32 mouse cellular contexts compared by ENCODE assay signal in genomic region chr4:56120357-56120756, GRCm38 (mm10).
"Had no signal": no experiment of that assay in that cellular context is flagged by ENCODE, and none has a peak within 500 bp of the region (broad histone marks: within the 10 kb centered on the region; RNA-seq: fewer than 3 reads in every experiment).

No protein-coding gene starts in this region.

- DNase-seq: left cerebral cortex, postnatal 4 days; liver; liver, embryonic 13.5 days; liver, postnatal 0 days; lung, adult 18-20 months; lung, adult 2 months; lung, embryonic 14.5 days; lung, postnatal 10 days; lung, postnatal 14 days; lung, postnatal 36 days; lung, postnatal 4 days; midbrain, embryonic 14.5 days had no signal

- H3K4me1 ChIP-seq: limb, embryonic 10.5 days; limb, embryonic 12.5 days; liver, embryonic 12.5 days; liver, embryonic 13.5 days; liver, embryonic 15.5 days; lung, embryonic 15.5 days; midbrain, embryonic 10.5 days; midbrain, embryonic 12.5 days; midbrain, embryonic 13.5 days; midbrain, embryonic 15.5 days; neural tube, embryonic 12.5 days had no signal

- H3K4me2 ChIP-seq: limb, embryonic 12.5 days; limb, embryonic 13.5 days; limb, embryonic 15.5 days; liver, embryonic 11.5 days; liver, embryonic 12.5 days; liver, embryonic 13.5 days; liver, embryonic 15.5 days; lung, embryonic 14.5 days; lung, embryonic 15.5 days; midbrain, embryonic 11.5 days; midbrain, embryonic 12.5 days; midbrain, embryonic 13.5 days; midbrain, embryonic 15.5 days; neural tube, embryonic 12.5 days had no signal

- H3K27ac ChIP-seq: limb, embryonic 10.5 days; limb, embryonic 12.5 days; limb, embryonic 13.5 days; limb, embryonic 15.5 days; liver, embryonic 12.5 days; liver, embryonic 13.5 days; liver, embryonic 14.5 days; liver, embryonic 15.5 days; lung, embryonic 15.5 days; macrophage; midbrain, embryonic 10.5 days; midbrain, embryonic 12.5 days; midbrain, embryonic 13.5 days; midbrain, embryonic 15.5 days; neural tube, embryonic 12.5 days had no signal

- H3K4me3 ChIP-seq: limb, embryonic 10.5 days; limb, embryonic 12.5 days; limb, embryonic 13.5 days; limb, embryonic 15.5 days; liver, embryonic 12.5 days; liver, embryonic 13.5 days; liver, embryonic 15.5 days; lung, embryonic 15.5 days; megakaryocyte, embryonic 14.5 days; midbrain, embryonic 10.5 days; midbrain, embryonic 12.5 days; midbrain, embryonic 13.5 days; midbrain, embryonic 15.5 days; myocyte; neural tube, embryonic 12.5 days had no signal

- ATAC-seq: liver, embryonic 12.5 days; liver, postnatal 0 days; lung, postnatal 0 days; midbrain, embryonic 13.5 days; midbrain, embryonic 15.5 days; midbrain, embryonic 16.5 days had no signal

- H3K27me3 ChIP-seq: limb, embryonic 12.5 days; limb, embryonic 13.5 days; limb, embryonic 15.5 days; liver, embryonic 12.5 days; liver, embryonic 13.5 days; liver, embryonic 15.5 days; lung, embryonic 15.5 days; megakaryocyte, embryonic 14.5 days; midbrain, embryonic 12.5 days; midbrain, embryonic 13.5 days; midbrain, embryonic 15.5 days; neural tube, embryonic 12.5 days had no signal

- H3K9ac ChIP-seq: limb, embryonic 12.5 days; limb, embryonic 13.5 days; limb, embryonic 15.5 days; liver, embryonic 12.5 days; liver, embryonic 13.5 days; liver, embryonic 14.5 days; liver, embryonic 15.5 days; liver, postnatal 0 days; lung, embryonic 14.5 days; lung, embryonic 15.5 days; midbrain, embryonic 12.5 days; midbrain, embryonic 13.5 days; midbrain, embryonic 15.5 days; neural tube, embryonic 12.5 days had no signal

- H3K9me3 ChIP-seq: limb, embryonic 10.5 days; limb, embryonic 12.5 days; limb, embryonic 13.5 days; limb, embryonic 15.5 days; liver, embryonic 12.5 days; liver, embryonic 13.5 days; liver, embryonic 15.5 days; lung, embryonic 15.5 days; megakaryocyte, embryonic 14.5 days; midbrain, embryonic 10.5 days; midbrain, embryonic 12.5 days; midbrain, embryonic 13.5 days; midbrain, embryonic 15.5 days; neural tube, embryonic 12.5 days had no signal

- H3K36me3 ChIP-seq: limb, embryonic 10.5 days; limb, embryonic 12.5 days; limb, embryonic 13.5 days; limb, embryonic 15.5 days; liver, embryonic 12.5 days; liver, embryonic 13.5 days; liver, embryonic 15.5 days; lung, embryonic 15.5 days; midbrain, embryonic 10.5 days; midbrain, embryonic 12.5 days; midbrain, embryonic 13.5 days; midbrain, embryonic 15.5 days; neural tube, embryonic 12.5 days had no signal
